Mouse (Mus musculus) bone marrow macrophage, adult 2 months (primary cell): ENCODE results near the gene Zbtb25.

Experiments used
- CTCF ChIP-seq: IDR thresholded peaks from 2 replicates; pipeline ENCODE4 v1.5.1; 2012; ENCODE audit warnings: low read depth, mild to moderate bottlenecking, low read length, moderate library complexity
- POLR2A ChIP-seq: IDR thresholded peaks from 2 replicates; pipeline ENCODE4 v1.6.1; 2012; ENCODE audit warnings: mild to moderate bottlenecking, low read depth, low read length, borderline replicate concordance

DNA sequence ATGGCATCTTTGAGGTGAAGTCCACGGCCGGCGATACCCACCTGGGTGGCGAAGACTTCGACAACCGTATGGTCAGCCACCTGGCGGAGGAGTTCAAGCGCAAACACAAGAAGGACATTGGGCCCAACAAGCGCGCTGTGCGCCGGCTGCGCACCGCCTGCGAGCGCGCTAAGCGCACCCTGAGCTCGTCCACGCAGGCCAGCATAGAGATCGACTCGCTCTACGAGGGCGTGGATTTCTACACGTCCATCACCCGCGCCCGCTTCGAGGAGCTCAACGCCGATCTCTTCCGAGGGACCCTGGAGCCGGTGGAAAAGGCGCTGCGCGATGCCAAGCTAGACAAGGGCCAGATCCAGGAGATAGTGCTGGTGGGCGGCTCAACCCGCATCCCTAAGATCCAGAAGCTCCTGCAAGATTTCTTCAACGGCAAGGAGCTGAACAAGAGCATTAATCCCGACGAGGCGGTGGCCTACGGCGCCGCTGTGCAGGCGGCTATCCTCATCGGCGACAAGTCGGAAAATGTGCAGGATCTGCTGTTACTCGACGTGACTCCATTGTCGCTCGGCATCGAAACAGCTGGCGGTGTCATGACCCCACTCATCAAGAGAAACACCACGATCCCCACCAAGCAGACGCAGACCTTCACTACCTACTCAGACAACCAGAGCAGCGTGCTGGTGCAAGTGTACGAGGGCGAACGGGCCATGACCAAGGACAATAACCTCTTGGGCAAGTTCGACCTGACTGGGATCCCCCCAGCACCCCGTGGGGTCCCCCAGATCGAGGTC is 36.0 kb upstream of the Zbtb25 start:
- no peak for TF ChIP-seq CTCF
- no peak for TF ChIP-seq POLR2A
